Mouse (Mus musculus): ENCODE data around the gene Zfp61. TPM values are rescaled to one million over a fixed set of nuclear protein-coding genes. Genes with fewer than 3 reads are reported as not detected.

Gene Zfp61
- total RNA-seq, 1 experiment = 22.4 TPM

DNA sequence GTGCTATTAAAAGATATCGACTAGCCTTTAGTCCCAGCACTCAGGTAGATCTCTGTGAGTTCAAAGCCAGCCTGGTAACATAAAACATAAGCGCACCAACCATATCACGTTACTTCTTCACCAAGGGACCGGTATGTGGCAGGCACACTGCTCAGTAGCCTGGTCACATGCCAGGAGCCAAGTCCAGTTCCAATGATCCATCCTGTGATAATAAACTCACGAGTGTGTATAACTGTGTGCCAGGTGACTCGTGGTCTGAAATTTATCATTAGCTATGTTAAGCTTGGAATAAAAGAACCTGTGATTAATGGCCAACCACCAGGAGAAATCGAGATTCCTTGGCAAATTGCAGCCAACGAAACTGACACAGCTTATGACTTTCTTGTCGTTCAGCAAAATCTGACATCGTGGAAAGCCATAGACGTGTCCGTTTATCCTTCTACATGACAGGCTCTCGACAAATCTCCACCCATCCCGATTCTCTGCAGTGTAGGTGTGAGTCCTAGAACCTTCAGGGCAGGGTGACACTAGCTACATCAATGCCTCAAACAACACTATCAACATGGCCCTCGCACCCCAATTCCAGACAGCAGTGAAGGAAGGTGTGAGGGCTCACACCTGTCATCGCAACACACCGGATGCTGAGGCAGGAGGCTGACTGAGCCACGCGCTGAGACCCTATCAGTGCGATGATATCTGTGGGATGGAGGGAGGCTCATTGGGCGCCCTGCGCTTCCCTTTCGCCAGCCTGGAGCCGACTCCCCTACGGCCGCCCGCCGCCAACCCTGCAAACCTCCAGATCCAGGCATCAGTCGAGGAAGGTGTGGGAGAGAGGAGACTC lies 14.9 kb upstream of the Zfp61 start:
- Histone ChIP-seq H3K4me1 (ENCODE audit: control insufficient read depth in 2 of 2, insufficient read depth in 2 of 2, low read length in 2 of 2, poor library complexity in 1 of 2) (no peaks in the 10 kb centered on the region), H3K27ac (ENCODE audit: insufficient read depth, low read depth, low read length, poor library complexity, severe bottlenecking) (no peak overlapping the region), H3K9ac (ENCODE audit: insufficient read depth, low read depth, low read length, poor library complexity, severe bottlenecking) (peak overlapping the region; percentile 61; the same call in 1 of the 2 replicates), H3K4me3 (ENCODE audit: insufficient read depth in 1 of 2, low read depth in 1 of 2, low read length in 2 of 2, poor library complexity in 1 of 2, severe bottlenecking in 1 of 2) (peak overlapping the region; percentile 22 to 58; a peak in 3 of 4 replicates), H3K9me3 (ENCODE audit: control insufficient read depth, insufficient read depth, low read depth, low read length) (no peaks in the 10 kb centered on the region), H3K36me3 (ENCODE audit: control insufficient read depth, insufficient read depth, low read length, poor library complexity, severe bottlenecking) (peaks cover 3% of the 10 kb centered on the region; the same call in 1 of the 2 replicates)
- TF ChIP-seq ZNF384 (IDR thresholded peaks at IDR 0.05; ENCODE audit: low read depth, low read length) = no peak
- TF ChIP-seq ZC3H11A (IDR thresholded peaks at IDR 0.05; ENCODE audit: borderline replicate concordance, low read depth, low read length) = no peak
- no peak for TF ChIP-seq CHD2 (IDR thresholded peaks at IDR 0.05; ENCODE audit: low read depth, low read length)
- no peak for TF ChIP-seq HCFC1 (IDR thresholded peaks at IDR 0.05; ENCODE audit: borderline replicate concordance, insufficient read depth, low read length)
- no peak for TF ChIP-seq MAFK (IDR thresholded peaks at IDR 0.05; ENCODE audit: insufficient read depth, low read depth, low read length)
- no peak for DNase-seq (ENCODE audit: low read depth, low spot score)
- in situ Hi-C loops (cut with MboI; ENCODE audit: low sequenced_read_pairs in 2 of 2, unreplicated experiment in 2 of 2) = no loop called here

DNA sequence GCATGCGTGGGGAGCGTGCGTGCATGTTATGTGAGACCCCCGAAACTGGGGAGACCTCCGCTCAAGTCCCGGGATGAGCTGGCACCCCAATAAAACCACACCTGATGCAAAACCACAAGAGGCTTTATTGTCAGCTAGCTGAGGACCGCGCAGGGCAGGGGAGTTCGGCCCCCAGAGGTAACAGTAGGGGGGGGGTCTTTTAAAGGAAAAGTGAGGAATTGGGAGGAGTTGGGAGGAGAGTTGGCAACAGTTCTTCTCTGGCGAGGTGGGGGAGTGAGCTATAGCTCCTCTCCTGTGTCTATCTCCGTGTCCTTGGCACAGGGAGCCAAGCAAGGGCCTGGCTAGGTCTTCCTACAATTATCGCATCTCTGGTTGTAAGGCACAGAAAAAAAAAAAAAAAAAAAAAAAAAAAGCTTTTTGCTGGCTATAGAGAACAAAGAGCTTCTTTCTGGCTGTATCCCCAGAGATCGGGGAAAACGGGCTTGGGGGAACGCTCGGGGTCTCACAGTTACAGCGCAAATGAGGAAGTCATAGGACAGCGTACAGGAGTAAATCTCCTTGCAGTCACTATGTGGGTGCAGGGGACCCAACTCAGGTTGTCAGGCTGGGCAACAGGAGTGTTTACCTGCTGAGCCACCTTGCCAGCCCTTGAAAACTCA lies 1.1 kb downstream of the Zfp61 start:
- Histone ChIP-seq H3K9me3 (ENCODE audit: control insufficient read depth, insufficient read depth, low read depth, low read length) (no peaks in the 10 kb centered on the region), H3K27ac (ENCODE audit: insufficient read depth, low read depth, low read length, poor library complexity, severe bottlenecking) (no peak overlapping the region), H3K36me3 (ENCODE audit: control insufficient read depth, insufficient read depth, low read length, poor library complexity, severe bottlenecking) (peaks cover 17% of the 10 kb centered on the region; the same call in 1 of the 2 replicates), H3K9ac (ENCODE audit: insufficient read depth, low read depth, low read length, poor library complexity, severe bottlenecking) (no peak overlapping the region; the same call in 1 of the 2 replicates), H3K4me1 (ENCODE audit: control insufficient read depth in 2 of 2, insufficient read depth in 2 of 2, low read length in 2 of 2, poor library complexity in 1 of 2) (peaks cover 2% of the 10 kb centered on the region in 2 experiments; a peak in 1 of 4 replicates), H3K4me3 (ENCODE audit: insufficient read depth in 1 of 2, low read depth in 1 of 2, low read length in 2 of 2, poor library complexity in 1 of 2, severe bottlenecking in 1 of 2) (peak overlapping the region; percentile 43 to 88; a peak in 3 of 4 replicates)
- in situ Hi-C loops (cut with MboI; ENCODE audit: low sequenced_read_pairs in 2 of 2, unreplicated experiment in 2 of 2) = no loop called here
- TF ChIP-seq CHD2 (IDR thresholded peaks at IDR 0.05; ENCODE audit: low read depth, low read length) = no peak
- DNase-seq (ENCODE audit: low read depth, low spot score) = no peak

DNA sequence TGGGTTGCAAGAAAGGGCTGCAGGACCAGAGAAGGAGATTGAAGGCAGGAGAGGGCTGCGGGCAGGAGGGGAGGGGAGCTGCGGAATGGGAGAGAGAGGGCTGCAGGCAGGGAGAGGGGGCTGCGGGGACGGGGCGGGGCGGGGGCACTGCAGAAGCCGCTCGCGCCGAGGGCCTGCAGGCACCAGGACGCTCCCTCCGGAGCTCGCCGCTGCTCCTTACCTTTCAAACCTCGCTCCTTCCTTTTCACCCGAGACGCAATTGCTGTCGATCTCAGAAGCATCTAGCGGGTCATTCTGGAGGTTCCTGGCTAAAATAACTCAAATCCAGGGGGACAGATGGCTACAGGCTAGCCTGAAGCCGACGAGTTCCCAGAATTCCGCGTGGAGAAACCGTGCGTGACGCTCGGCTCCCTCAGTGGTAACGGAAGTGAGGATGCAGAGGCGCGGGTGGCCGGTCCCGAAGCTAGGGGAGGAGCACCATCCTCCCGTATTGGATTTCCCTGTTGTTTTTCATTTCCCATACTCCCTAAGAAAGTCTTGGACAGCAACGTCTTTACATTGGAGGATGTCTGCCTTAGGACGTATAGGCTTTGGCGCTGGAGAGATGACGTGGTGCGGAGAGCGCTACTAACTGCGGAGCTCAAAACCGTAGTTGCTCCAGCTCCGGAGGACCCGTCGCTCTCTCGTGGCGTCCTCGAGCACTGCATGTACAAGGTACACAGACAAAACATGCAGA lies 1.9 kb downstream of the Zfp61 start:
- Histone ChIP-seq H3K4me1 (ENCODE audit: control insufficient read depth in 2 of 2, insufficient read depth in 2 of 2, low read length in 2 of 2, poor library complexity in 1 of 2) (peaks cover 2% of the 10 kb centered on the region in 2 experiments; a peak in 1 of 4 replicates), H3K9ac (ENCODE audit: insufficient read depth, low read depth, low read length, poor library complexity, severe bottlenecking) (peak overlapping the region; percentile 79), H3K36me3 (ENCODE audit: control insufficient read depth, insufficient read depth, low read length, poor library complexity, severe bottlenecking) (peaks cover 19% of the 10 kb centered on the region; the same call in 1 of the 2 replicates), H3K4me3 (ENCODE audit: insufficient read depth in 1 of 2, low read depth in 1 of 2, low read length in 2 of 2, poor library complexity in 1 of 2, severe bottlenecking in 1 of 2) (peak overlapping the region; percentile 85 to 88), H3K9me3 (ENCODE audit: control insufficient read depth, insufficient read depth, low read depth, low read length) (no peaks in the 10 kb centered on the region), H3K27ac (ENCODE audit: insufficient read depth, low read depth, low read length, poor library complexity, severe bottlenecking) (peak overlapping the region; percentile 17; the same call in 1 of the 2 replicates)
- peak; percentile 75 for DNase-seq (ENCODE audit: low read depth, low spot score)
- in situ Hi-C loops (cut with MboI; ENCODE audit: low sequenced_read_pairs in 2 of 2, unreplicated experiment in 2 of 2) = no loop called here
- TF ChIP-seq ZNF384 (IDR thresholded peaks at IDR 0.05; ENCODE audit: low read depth, low read length) (no peak), HCFC1 (IDR thresholded peaks at IDR 0.05; ENCODE audit: borderline replicate concordance, insufficient read depth, low read length) (peak; percentile 61; the same call in 1 of the 2 replicates), ZC3H11A (IDR thresholded peaks at IDR 0.05; ENCODE audit: borderline replicate concordance, low read depth, low read length) (0 out of 2 replicates have a peak, but pooled peaks have one; percentile 47)

DNA sequence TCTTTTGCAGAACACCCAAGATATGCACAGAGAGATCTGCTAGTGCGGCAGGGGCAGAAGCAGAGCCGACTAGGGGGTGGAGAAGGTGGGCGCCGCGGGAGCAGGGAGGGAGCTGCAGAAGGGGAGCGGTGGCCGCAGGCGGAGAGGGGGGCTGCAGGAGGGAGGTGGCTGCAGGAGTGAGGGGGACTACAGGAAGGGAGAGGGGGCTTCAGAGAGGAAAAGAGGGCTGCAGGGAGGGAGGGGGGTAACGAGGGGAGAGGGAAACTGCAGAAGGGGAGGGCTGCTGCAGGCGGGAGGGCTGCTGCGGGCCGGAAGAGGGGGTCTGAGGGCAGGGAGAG lies 2.4 kb downstream of the Zfp61 start:
- Histone ChIP-seq H3K4me1 (ENCODE audit: control insufficient read depth in 2 of 2, insufficient read depth in 2 of 2, low read length in 2 of 2, poor library complexity in 1 of 2) (peaks cover 2% of the 10 kb centered on the region in 2 experiments; a peak in 1 of 4 replicates), H3K9ac (ENCODE audit: insufficient read depth, low read depth, low read length, poor library complexity, severe bottlenecking) (peak overlapping the region; percentile 79; the same call in 1 of the 2 replicates), H3K4me3 (ENCODE audit: insufficient read depth in 1 of 2, low read depth in 1 of 2, low read length in 2 of 2, poor library complexity in 1 of 2, severe bottlenecking in 1 of 2) (peak overlapping the region; percentile 85 to 88), H3K36me3 (ENCODE audit: control insufficient read depth, insufficient read depth, low read length, poor library complexity, severe bottlenecking) (peaks cover 21% of the 10 kb centered on the region; the same call in 1 of the 2 replicates), H3K9me3 (ENCODE audit: control insufficient read depth, insufficient read depth, low read depth, low read length) (no peaks in the 10 kb centered on the region), H3K27ac (ENCODE audit: insufficient read depth, low read depth, low read length, poor library complexity, severe bottlenecking) (no peak overlapping the region)
- in situ Hi-C loops (cut with MboI; ENCODE audit: low sequenced_read_pairs in 2 of 2, unreplicated experiment in 2 of 2) = no loop called here
- no peak for DNase-seq (ENCODE audit: low read depth, low spot score)
- TF ChIP-seq HCFC1 (IDR thresholded peaks at IDR 0.05; ENCODE audit: borderline replicate concordance, insufficient read depth, low read length) (no peak), CHD2 (IDR thresholded peaks at IDR 0.05; ENCODE audit: low read depth, low read length) (no peak), ZC3H11A (IDR thresholded peaks at IDR 0.05; ENCODE audit: borderline replicate concordance, low read depth, low read length) (no peak), MAFK (IDR thresholded peaks at IDR 0.05; ENCODE audit: insufficient read depth, low read depth, low read length) (no peak), ZNF384 (IDR thresholded peaks at IDR 0.05; ENCODE audit: low read depth, low read length) (no peak)
